Mouse (Mus musculus) midbrain, embryonic 16.5 days (tissue): ENCODE measurements around the gene Rpap3. TPM values are rescaled to one million over a fixed set of nuclear protein-coding genes. Genes with fewer than 3 reads are reported as not detected.
"Not testable (repeated sequence)": the region's sequence is repeated elsewhere in the genome, so short reads cannot be mapped to it uniquely, and the experiment has no call there.

Experiments
- ATAC-seq: fragments of 200-750 bp; cut with Nextera tagmentation; 2 replicates; pipeline ENCODE4 v1.8.0; 2017; ENCODE audit warnings: moderate TSS enrichment
- H3K27ac ChIP-seq: fragments of 300-500 bp; sonication (generic); 2 replicates; pipeline ENCODE4 v1.5.1; 2014; ENCODE audit warnings: mild to moderate bottlenecking, low read length, mixed read lengths
- H3K27me3 ChIP-seq: fragments of 300-500 bp; sonication (generic); 2 replicates; pipeline ENCODE4 v1.6.1; 2014; ENCODE audit warnings: low read depth, low read length, mixed read lengths; ENCODE audit not compliant: control insufficient read depth, insufficient read depth
- H3K36me3 ChIP-seq: fragments of 300-500 bp; sonication (generic); 2 replicates; pipeline ENCODE4 v1.6.1; 2014; ENCODE audit warnings: mild to moderate bottlenecking, low read length, moderate library complexity, mixed read lengths; ENCODE audit not compliant: control insufficient read depth, insufficient read depth
- H3K4me1 ChIP-seq: fragments of 300-500 bp; sonication (generic); 2 replicates; pipeline ENCODE4 v1.6.1; 2014; ENCODE audit warnings: mild to moderate bottlenecking, low read length, mixed read lengths; ENCODE audit not compliant: control insufficient read depth, insufficient read depth
- H3K4me2 ChIP-seq: fragments of 300-500 bp; sonication (generic); 2 replicates; pipeline ENCODE4 v1.6.1; 2014; ENCODE audit warnings: mild to moderate bottlenecking, low read length, mixed read lengths
- H3K4me3 ChIP-seq: fragments of 300-500 bp; sonication (generic); 2 replicates; pipeline ENCODE4 v1.5.1; 2014; ENCODE audit warnings: low read depth, mild to moderate bottlenecking, low read length, moderate library complexity, mixed read lengths
- H3K9ac ChIP-seq: fragments of 300-500 bp; sonication (generic); 2 replicates; pipeline ENCODE4 v1.6.1; 2014; ENCODE audit warnings: low read depth, low read length, mixed read lengths
- H3K9me3 ChIP-seq: fragments of 300-500 bp; sonication (generic); replicated peaks from 2 replicates; pipeline ENCODE4 v1.6.1; 2014; ENCODE audit warnings: mild to moderate bottlenecking, low read length, mixed read lengths; ENCODE audit not compliant: control insufficient read depth, poor library complexity, severe bottlenecking
- WGBS: fragments of 180-500 bp; shearing (Covaris S2); extraction: QIAGEN DNeasy Blood & Tissue Kit; methylation state at CpG from one replicate; pipeline ENCODE4 v1.1.7; 2014; 5-methylcytosine and 5-hydroxymethylcytosine counted together
- polyA plus RNA-seq: library from polyadenylated mRNA; unstranded; fragments of >200 nt; fragmentation: Nextera tagmentation; extraction: Ambion mirVana; gene quantifications from 2 replicates; pipeline ENCODE4 v1.2.1, GENCODE M21; 2015

Rpap3 gene
- polyA plus RNA-seq, 1 experiment from 2014 or later, result 41.9 TPM

GRCm38 (mm10) chr15:97672211-97672765 is 33.3 kb downstream of the Rpap3 start:
- peak; percentile 90 for ATAC-seq
- WGBS, result 43% methylated on average over 9 of the region's 9 CpGs
- Histone ChIP-seq H3K9ac (no peak overlapping the region), H3K4me3 (no peak overlapping the region), H3K4me2 (no peak overlapping the region), H3K36me3 (peaks cover 13% of the 10 kb centered on the region), H3K27ac (peak overlapping the region; percentile 86), H3K9me3 (no peaks in the 10 kb centered on the region), H3K4me1 (peaks cover 13% of the 10 kb centered on the region), H3K27me3 (no peaks in the 10 kb centered on the region)

GRCm38 (mm10) chr15:97670554-97670953 is 35.1 kb downstream of the Rpap3 start:
- WGBS, result 78% methylated on average over 6 of the region's 6 CpGs
- ATAC-seq, result no peak

GRCm38 (mm10) chr15:97668158-97668877 is 37.3 kb downstream of the Rpap3 start:
- H3K27ac ChIP-seq, result peak overlapping the region; percentile 25
- H3K9me3 ChIP-seq, H3K9ac ChIP-seq, ATAC-seq, H3K4me2 ChIP-seq, H3K4me3 ChIP-seq, H3K27me3 ChIP-seq, H3K36me3 ChIP-seq: not testable (repeated sequence)
- peaks cover 13% of the 10 kb centered on the region for H3K4me1 ChIP-seq
- WGBS, result 67% methylated on average over 17 of the region's 17 CpGs

More at GRCm38 (mm10) chr15:97670554-97670953, 35.1 kb downstream of the Rpap3 start:
- H3K4me3 ChIP-seq, result no peak overlapping the region
- H3K27ac ChIP-seq, result no peak overlapping the region
- H3K36me3 ChIP-seq, result peaks cover 3% of the 10 kb centered on the region; the same call in 1 of the 2 replicates
- H3K4me1 ChIP-seq, result peaks cover 13% of the 10 kb centered on the region
- no peaks in the 10 kb centered on the region for H3K9me3 ChIP-seq
- H3K27me3 ChIP-seq, result no peaks in the 10 kb centered on the region
- H3K4me2 ChIP-seq, result no peak overlapping the region
- no peak overlapping the region for H3K9ac ChIP-seq

GRCm38 (mm10) chr15:97667437-97667836 is 38.2 kb downstream of the Rpap3 start:
- H3K9me3 ChIP-seq, result no peaks in the 10 kb centered on the region
- H3K27me3 ChIP-seq, result no peaks in the 10 kb centered on the region
- no peaks in the 10 kb centered on the region for H3K36me3 ChIP-seq
- H3K4me2 ChIP-seq, result 0 out of 2 replicates have a peak overlapping the region, but pooled peaks have one; percentile 15
- peaks cover 8% of the 10 kb centered on the region for H3K4me1 ChIP-seq
- peak overlapping the region; percentile 45 for H3K27ac ChIP-seq
- no peak overlapping the region for H3K4me3 ChIP-seq
- no peak for ATAC-seq
- no peak overlapping the region for H3K9ac ChIP-seq
- WGBS, result 16% methylated on average over 7 of the region's 7 CpGs

GRCm38 (mm10) chr15:97666457-97666770 is 39.2 kb downstream of the Rpap3 start:
- Histone ChIP-seq H3K36me3 (no peaks in the 10 kb centered on the region), H3K4me3 (no peak overlapping the region), H3K4me2 (no peak overlapping the region), H3K27ac (no peak overlapping the region), H3K9ac (no peak overlapping the region), H3K4me1 (no peaks in the 10 kb centered on the region; the same call in 1 of the 2 replicates), H3K9me3 (no peaks in the 10 kb centered on the region), H3K27me3 (no peaks in the 10 kb centered on the region)
- 97% methylated on average over 10 of the region's 10 CpGs for WGBS
- ATAC-seq, result no peak

GRCm38 (mm10) chr15:97665770-97666456 is 39.7 kb downstream of the Rpap3 start:
- ATAC-seq, result no peak
- no peaks in the 10 kb centered on the region; the same call in 1 of the 2 replicates for H3K4me1 ChIP-seq
- H3K9ac ChIP-seq, result no peak overlapping the region
- H3K9me3 ChIP-seq, result no peaks in the 10 kb centered on the region
- no peak overlapping the region for H3K4me3 ChIP-seq
- WGBS, result 71% methylated on average over 25 of the region's 25 CpGs
- no peaks in the 10 kb centered on the region for H3K36me3 ChIP-seq
- H3K27me3 ChIP-seq, result no peaks in the 10 kb centered on the region
- H3K27ac ChIP-seq, result no peak overlapping the region
- no peak overlapping the region for H3K4me2 ChIP-seq

- Histone ChIP-seq H3K9me3 (no peaks in the 10 kb centered on the region), H3K4me1 (no peaks in the 10 kb centered on the region; the same call in 1 of the 2 replicates), H3K4me2 (no peak overlapping the region), H3K27me3 (no peaks in the 10 kb centered on the region), H3K36me3 (no peaks in the 10 kb centered on the region), H3K27ac (no peak overlapping the region), H3K4me3 (no peak overlapping the region), H3K9ac (no peak overlapping the region)
- 67% methylated on average over 16 of the region's 16 CpGs for WGBS
- ATAC-seq, result no peak
These were observed 40.5 kb downstream of the Rpap3 start for GRCm38 (mm10) chr15:97664981-97665668.

- WGBS, result 6% methylated on average over 19 of the region's 19 CpGs
- H3K4me3 ChIP-seq, result peak overlapping the region; percentile 47
- H3K9me3 ChIP-seq, result no peaks in the 10 kb centered on the region
- H3K27me3 ChIP-seq, result no peaks in the 10 kb centered on the region
- peak overlapping the region; percentile 83 for H3K4me2 ChIP-seq
- no peaks in the 10 kb centered on the region; the same call in 1 of the 2 replicates for H3K4me1 ChIP-seq
- H3K36me3 ChIP-seq, result no peaks in the 10 kb centered on the region
- peak; percentile 73 for ATAC-seq
- peak overlapping the region; percentile 71 for H3K9ac ChIP-seq
- H3K27ac ChIP-seq, result peak overlapping the region; percentile 95
These were observed 41.7 kb downstream of the Rpap3 start for GRCm38 (mm10) chr15:97663750-97664406.
